Mouse (Mus musculus) hindbrain, postnatal 0 days (tissue): Measurements from ENCODE around the gene Alg9. TPM values are rescaled to one million over a fixed set of nuclear protein-coding genes. Genes with fewer than 3 reads are reported as not detected.
A peak's percentile ranks its signal among the peaks of the same experiment; 100 is the strongest.

Source experiments
- ATAC-seq: fragments of 200-750 bp; cut with Nextera tagmentation; 2 replicates; pipeline ENCODE4 v1.8.0; 2017; ENCODE audit warnings: mild to moderate bottlenecking, moderate TSS enrichment, moderate library complexity
- DNase-seq: peaks from one replicate; pipeline ENCODE4 v3.0.0-alpha.2; 2015; ENCODE audit warnings: low spot score
- H3K27ac ChIP-seq: fragments of 300-500 bp; sonication (generic); 2 replicates; pipeline ENCODE4 v1.5.1; 2014; ENCODE audit warnings: mild to moderate bottlenecking
- H3K27me3 ChIP-seq: fragments of 300-500 bp; sonication (generic); 2 replicates; pipeline ENCODE4 v1.6.1; 2014; ENCODE audit warnings: low read length, mixed read lengths; ENCODE audit not compliant: insufficient read depth
- H3K36me3 ChIP-seq: fragments of 300-500 bp; sonication (generic); 2 replicates; pipeline ENCODE4 v1.6.1; 2014; ENCODE audit warnings: low read length, mixed read lengths; ENCODE audit not compliant: insufficient read depth
- H3K4me1 ChIP-seq: fragments of 300-500 bp; sonication (generic); 2 replicates; pipeline ENCODE4 v1.6.1; 2014; ENCODE audit warnings: antibody characterized with exemption, low read length, mixed read lengths; ENCODE audit not compliant: insufficient read depth
- H3K4me2 ChIP-seq: fragments of 300-500 bp; sonication (generic); 2 replicates; pipeline ENCODE4 v1.6.1; 2014; ENCODE audit warnings: low read depth, mild to moderate bottlenecking, low read length, moderate library complexity, mixed read lengths
- H3K4me3 ChIP-seq: fragments of 300-500 bp; sonication (generic); 2 replicates; pipeline ENCODE4 v1.5.1; 2014; ENCODE audit warnings: low read length
- H3K9ac ChIP-seq: fragments of 300-500 bp; sonication (generic); replicated peaks from 2 replicates; pipeline ENCODE4 v1.6.1; 2014; ENCODE audit warnings: mild to moderate bottlenecking, low read length, moderate library complexity, mixed read lengths
- H3K9me3 ChIP-seq: fragments of 300-500 bp; sonication (generic); 2 replicates; pipeline ENCODE4 v1.6.1; 2016; ENCODE audit warnings: low read length, mixed read lengths
- CTCF ChIP-seq: IDR thresholded peaks from 2 replicates; pipeline ENCODE4 v1.5.1; 2016; ENCODE audit warnings: antibody characterized with exemption, control low read depth, low read depth
- WGBS: fragments of 180-500 bp; shearing (Covaris S2); extraction: QIAGEN DNeasy Blood & Tissue Kit; methylation state at CpG from one replicate; pipeline ENCODE4 v1.1.7; 2014; 5-methylcytosine and 5-hydroxymethylcytosine counted together
- polyA plus RNA-seq: library from polyadenylated mRNA; unstranded; fragments of >200 nt; fragmentation: Nextera tagmentation; extraction: Ambion mirVana; gene quantifications from 2 replicates; pipeline ENCODE4 v1.2.1, GENCODE M21; 2015
- total RNA-seq: library from RNA; depleted of rRNA; stranded (reverse); fragments of >200 nt; gene quantifications from 2 replicates; pipeline ENCODE4 v1.2.3, GENCODE M21; 2014

Alg9 gene
- total and polyA plus RNA-seq, 2 experiments from 2014 or later, result 49.9 to 94.0 TPM

DNA sequence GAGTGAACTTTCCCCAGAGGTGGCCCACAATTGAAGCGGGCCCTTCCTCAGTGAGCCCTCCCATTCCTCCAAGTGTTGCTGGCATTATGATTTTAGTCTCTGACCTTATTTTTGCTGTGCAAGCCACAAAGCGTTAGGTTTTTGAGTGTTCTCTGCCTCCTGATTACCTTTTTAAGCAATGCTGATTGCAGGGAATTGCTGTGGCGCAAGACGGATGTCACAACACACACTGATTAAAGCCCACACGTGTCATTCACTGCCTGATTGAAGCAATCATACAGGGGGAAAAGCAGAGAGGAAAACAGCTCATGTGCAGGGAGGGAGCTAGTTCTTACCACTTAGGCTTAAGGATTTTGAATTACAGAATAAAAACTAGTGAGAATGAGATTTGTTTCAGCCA lies 23.5 kb downstream of the Alg9 start:
- Histone ChIP-seq H3K9me3 (no peaks in the 10 kb centered on the region), H3K27ac (no peak overlapping the region), H3K4me2 (no peak overlapping the region), H3K4me1 (no peaks in the 10 kb centered on the region), H3K27me3 (no peaks in the 10 kb centered on the region), H3K9ac (no peak overlapping the region), H3K4me3 (no peak overlapping the region), H3K36me3 (peaks cover 31% of the 10 kb centered on the region)
- TF ChIP-seq CTCF, result no peak
- WGBS, result 80% methylated on average over 5 of the region's 5 CpGs
- no peak for ATAC-seq
- DNase-seq, result no peak

DNA sequence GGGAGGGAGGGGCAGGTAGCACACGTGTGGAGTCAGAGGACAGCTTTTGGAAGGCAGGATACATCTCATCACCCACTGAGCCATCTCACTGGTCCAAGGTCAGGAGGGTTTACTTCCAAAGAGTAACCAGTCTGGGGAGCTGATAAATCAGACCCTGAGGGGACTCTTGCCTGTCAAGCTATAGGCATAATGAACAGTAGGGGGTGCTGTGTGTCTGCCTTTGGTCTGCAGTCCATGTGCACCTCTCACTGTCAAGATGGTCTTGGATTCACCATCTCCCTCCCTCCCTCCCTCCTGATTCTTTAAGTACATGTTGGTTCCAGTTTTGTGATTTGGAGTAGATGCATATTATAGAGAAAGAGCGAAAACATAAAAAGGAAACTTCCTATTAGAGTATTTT lies 26.2 kb downstream of the Alg9 start:
- 66% methylated on average over 2 of the region's 2 CpGs for WGBS
- DNase-seq (peak; percentile 65), ATAC-seq (peak; percentile 56; the same call in 1 of the 2 replicates)
- H3K4me1 ChIP-seq, result no peaks in the 10 kb centered on the region
- no peak overlapping the region for H3K27ac ChIP-seq
- no peak overlapping the region for H3K9ac ChIP-seq
- H3K36me3 ChIP-seq, result peaks cover 43% of the 10 kb centered on the region
- no peaks in the 10 kb centered on the region for H3K27me3 ChIP-seq
- no peak overlapping the region for H3K4me3 ChIP-seq
- peak; percentile 64 for TF ChIP-seq CTCF
- H3K4me2 ChIP-seq, result no peak overlapping the region
- H3K9me3 ChIP-seq, result no peaks in the 10 kb centered on the region

DNA sequence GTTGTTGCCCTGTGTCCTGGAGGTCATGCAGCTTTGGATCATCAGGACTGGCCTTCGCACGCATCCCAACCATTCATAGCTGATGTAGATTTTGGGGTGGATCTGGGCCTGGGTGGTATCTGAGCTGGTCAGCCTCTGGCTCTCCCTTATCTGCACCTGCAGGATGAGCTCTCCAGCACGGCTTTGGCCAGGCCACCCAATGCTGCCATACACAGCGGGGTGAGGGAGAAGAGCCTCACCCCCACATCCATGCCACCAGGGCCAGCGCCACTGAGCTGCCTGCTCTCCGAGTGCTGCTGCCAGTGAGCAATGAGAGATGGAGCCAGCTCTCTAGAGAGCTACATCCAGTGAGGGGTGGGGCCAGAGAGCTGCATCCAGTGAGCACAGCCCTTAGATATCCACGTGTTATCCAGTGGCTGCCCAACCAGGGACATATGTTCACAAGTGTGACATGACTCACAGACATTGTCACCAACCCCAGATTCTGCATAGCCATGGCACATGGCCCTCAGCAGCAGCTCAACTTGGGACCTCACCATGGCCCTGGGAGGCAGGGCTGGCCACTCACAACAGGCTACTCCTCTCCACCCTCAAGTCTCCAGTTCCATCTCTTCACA lies 28.3 kb downstream of the Alg9 start:
- Histone ChIP-seq H3K9me3 (no peaks in the 10 kb centered on the region), H3K27ac (no peak overlapping the region), H3K4me1 (no peaks in the 10 kb centered on the region), H3K4me3 (no peak overlapping the region), H3K36me3 (peaks cover 47% of the 10 kb centered on the region), H3K9ac (no peak overlapping the region), H3K27me3 (no peaks in the 10 kb centered on the region), H3K4me2 (no peak overlapping the region)
- ATAC-seq, result no peak
- 92% methylated on average over 7 of the region's 7 CpGs for WGBS
- DNase-seq, result no peak
- no peak for TF ChIP-seq CTCF

- no peak overlapping the region for H3K27ac ChIP-seq
- H3K36me3 ChIP-seq, result peaks cover 44% of the 10 kb centered on the region
- DNase-seq, result no peak
- H3K4me1 ChIP-seq, result no peaks in the 10 kb centered on the region
- H3K4me3 ChIP-seq, result no peak overlapping the region
- TF ChIP-seq CTCF, result no peak
- no peaks in the 10 kb centered on the region for H3K27me3 ChIP-seq
- WGBS, result 78% methylated on average over 6 of the region's 6 CpGs
- ATAC-seq, result no peak
- no peaks in the 10 kb centered on the region for H3K9me3 ChIP-seq
- H3K4me2 ChIP-seq, result no peak overlapping the region
- no peak overlapping the region for H3K9ac ChIP-seq
These were observed 33.7 kb downstream of the Alg9 start for GRCm38 (mm10) chr9:50808471-50808870.

DNA sequence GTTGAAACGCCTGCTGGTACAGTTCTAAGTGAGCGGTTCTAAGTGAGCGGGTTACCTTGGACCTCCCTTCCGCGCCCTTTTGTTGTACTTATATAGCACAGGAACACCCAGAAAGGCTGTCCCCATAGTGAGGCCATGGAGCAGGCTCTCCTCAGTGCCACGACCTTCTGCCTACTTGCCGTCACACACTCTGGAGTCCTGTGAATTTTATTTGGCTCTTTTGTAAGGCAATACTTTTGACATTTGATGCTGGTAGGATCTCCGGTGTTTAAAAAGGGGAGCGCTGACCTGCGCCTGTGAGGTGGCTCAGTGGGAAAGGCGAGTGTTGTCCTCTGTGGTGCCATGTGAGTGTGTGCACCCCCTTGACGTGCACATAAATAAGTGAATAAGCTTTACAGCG lies 34.3 kb downstream of the Alg9 start:
- DNase-seq (no peak), ATAC-seq (no peak)
- Histone ChIP-seq H3K4me2 (no peak overlapping the region), H3K4me1 (no peaks in the 10 kb centered on the region), H3K9ac (no peak overlapping the region), H3K36me3 (peaks cover 37% of the 10 kb centered on the region), H3K4me3 (no peak overlapping the region), H3K9me3 (no peaks in the 10 kb centered on the region), H3K27me3 (no peaks in the 10 kb centered on the region), H3K27ac (no peak overlapping the region)
- no peak for TF ChIP-seq CTCF
- 92% methylated on average over 13 of the region's 13 CpGs for WGBS

- H3K27me3 ChIP-seq, result no peaks in the 10 kb centered on the region
- ATAC-seq (no peak), DNase-seq (no peak)
- H3K4me1 ChIP-seq, result no peaks in the 10 kb centered on the region
- H3K4me2 ChIP-seq, result no peak overlapping the region
- 97% methylated on average over 7 of the region's 7 CpGs for WGBS
- TF ChIP-seq CTCF, result no peak
- H3K4me3 ChIP-seq, result no peak overlapping the region
- H3K27ac ChIP-seq, result no peak overlapping the region
- H3K9ac ChIP-seq, result no peak overlapping the region
- peaks cover 21% of the 10 kb centered on the region for H3K36me3 ChIP-seq
- no peaks in the 10 kb centered on the region for H3K9me3 ChIP-seq
These were observed 36.4 kb downstream of the Alg9 start for GRCm38 (mm10) chr9:50811187-50811586.

DNA sequence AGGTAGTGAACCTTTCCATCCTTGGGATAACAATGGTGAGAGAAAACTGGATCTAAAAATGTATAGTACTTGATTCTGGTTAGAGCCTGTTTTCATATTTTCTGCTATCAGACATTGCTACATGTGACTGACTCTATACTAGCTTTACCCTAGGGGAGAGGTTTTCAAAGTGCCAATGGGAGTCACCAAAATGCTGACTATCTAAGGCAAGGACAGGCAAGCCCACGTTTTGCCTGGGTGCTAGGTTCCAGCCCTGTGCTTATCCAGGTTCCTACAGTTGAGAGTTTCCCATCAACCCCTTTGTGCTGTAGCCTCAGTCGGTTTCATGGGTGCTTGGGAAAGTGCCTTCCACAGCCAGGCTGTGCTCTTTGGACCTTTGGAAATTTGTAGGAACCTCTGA lies 36.9 kb downstream of the Alg9 start:
- Histone ChIP-seq H3K9ac (no peak overlapping the region), H3K9me3 (no peaks in the 10 kb centered on the region), H3K36me3 (peaks cover 19% of the 10 kb centered on the region), H3K4me1 (no peaks in the 10 kb centered on the region), H3K27ac (no peak overlapping the region), H3K4me3 (no peak overlapping the region), H3K27me3 (no peaks in the 10 kb centered on the region), H3K4me2 (no peak overlapping the region)
- ATAC-seq (no peak), DNase-seq (no peak)
- TF ChIP-seq CTCF, result no peak
- WGBS, result 78% methylated on average over 2 of the region's 2 CpGs
